Mouse (Mus musculus): Measurements from ENCODE around the gene Elf4. TPM values are rescaled to one million over a fixed set of nuclear protein-coding genes. Genes with fewer than 3 reads are reported as not detected.

Elf4 gene
- polyA plus RNA-seq, 1 experiment from 2014 or later, result 9.3 TPM

GRCm38 (mm10) chrX:48383643-48384042 lies 79.3 kb downstream of the Elf4 start:
- no peak overlapping the region for H3K4me2 ChIP-seq (ENCODE audit: low read depth, low read length)
- H3K4me1 ChIP-seq (ENCODE audit: control insufficient read depth, insufficient read depth, low read length), result no peaks in the 10 kb centered on the region
- H3K27ac ChIP-seq (ENCODE audit: low read length), result no peak overlapping the region
- H3K27me3 ChIP-seq (ENCODE audit: control insufficient read depth, insufficient read depth, low read length), result no peaks in the 10 kb centered on the region
- H3K9ac ChIP-seq (ENCODE audit: low read length), result no peak overlapping the region
- WGBS, result 45% methylated on average over 7 of the region's 7 CpGs
- no peak for ATAC-seq (ENCODE audit: insufficient read depth, low FRiP score)
- H3K9me3 ChIP-seq (replicated peaks; ENCODE audit: control insufficient read depth, low read length), result no peaks in the 10 kb centered on the region
- no peak overlapping the region for H3K4me3 ChIP-seq (replicated peaks; ENCODE audit: low read length)
- no peaks in the 10 kb centered on the region for H3K36me3 ChIP-seq (ENCODE audit: control insufficient read depth, insufficient read depth, low read length)

GRCm38 (mm10) chrX:48367841-48368240 lies 95.1 kb downstream of the Elf4 start:
- Histone ChIP-seq H3K27ac (ENCODE audit: low read length) (no peak overlapping the region), H3K9me3 (replicated peaks; ENCODE audit: control insufficient read depth, low read length) (no peaks in the 10 kb centered on the region), H3K4me1 (ENCODE audit: control insufficient read depth, insufficient read depth, low read length) (peaks cover 12% of the 10 kb centered on the region), H3K4me3 (replicated peaks; ENCODE audit: low read length) (no peak overlapping the region), H3K4me2 (ENCODE audit: low read depth, low read length) (no peak overlapping the region), H3K9ac (ENCODE audit: low read length) (no peak overlapping the region), H3K36me3 (ENCODE audit: control insufficient read depth, insufficient read depth, low read length) (no peaks in the 10 kb centered on the region; the same call in 1 of the 2 replicates), H3K27me3 (ENCODE audit: control insufficient read depth, insufficient read depth, low read length) (no peaks in the 10 kb centered on the region)
- 95% methylated on average over 9 of the region's 9 CpGs for WGBS
- ATAC-seq (ENCODE audit: insufficient read depth, low FRiP score), result no peak

- Histone ChIP-seq H3K9ac (ENCODE audit: low read length) (no peak overlapping the region), H3K36me3 (ENCODE audit: control insufficient read depth, insufficient read depth, low read length) (no peaks in the 10 kb centered on the region), H3K4me2 (ENCODE audit: low read depth, low read length) (no peak overlapping the region), H3K27ac (ENCODE audit: low read length) (no peak overlapping the region; the same call in 1 of the 2 replicates), H3K4me1 (ENCODE audit: control insufficient read depth, insufficient read depth, low read length) (peaks cover 12% of the 10 kb centered on the region), H3K9me3 (replicated peaks; ENCODE audit: control insufficient read depth, low read length) (no peaks in the 10 kb centered on the region), H3K4me3 (replicated peaks; ENCODE audit: low read length) (no peak overlapping the region), H3K27me3 (ENCODE audit: control insufficient read depth, insufficient read depth, low read length) (no peaks in the 10 kb centered on the region)
- 48% methylated on average over 15 of the region's 15 CpGs for WGBS
- no peak for ATAC-seq (ENCODE audit: insufficient read depth, low FRiP score)
Observed at GRCm38 (mm10) chrX:48365836-48366577, 96.9 kb downstream of the Elf4 start.

Other genes with a start within 250 kb of the Elf4 start
- gene Utp14a, start 206.3 kb downstream of the Elf4 start, polyA plus RNA-seq (2015; fragmentation: Nextera tagmentation; extraction: Ambion mirVana), result 15.2 and 17.0 TPM in 2 replicates
- gene Bcorl1, start 121.8 kb downstream of the Elf4 start, polyA plus RNA-seq (2015; fragmentation: Nextera tagmentation; extraction: Ambion mirVana), result 5.2 TPM in 2 replicates
- gene Aifm1, start 50.4 kb upstream of the Elf4 start, polyA plus RNA-seq (2015; fragmentation: Nextera tagmentation; extraction: Ambion mirVana), result 78.0 and 81.0 TPM in 2 replicates
- 5.3 and 5.9 TPM in 2 replicates for gene Rab33a, start 56.2 kb upstream of the Elf4 start, polyA plus RNA-seq (2015; fragmentation: Nextera tagmentation; extraction: Ambion mirVana)
- 7.8 and 8.6 TPM in 2 replicates for gene Zfp280c, start 131.4 kb upstream of the Elf4 start, polyA plus RNA-seq (2015; fragmentation: Nextera tagmentation; extraction: Ambion mirVana)
- gene Slc25a14, start 160.3 kb upstream of the Elf4 start, polyA plus RNA-seq (2015; fragmentation: Nextera tagmentation; extraction: Ambion mirVana), result 11.8 and 14.3 TPM in 2 replicates
- gene Gpr119, start 211.3 kb upstream of the Elf4 start, polyA plus RNA-seq (2015; fragmentation: Nextera tagmentation; extraction: Ambion mirVana), result 0.14 TPM in 1 of 2 replicates, not detected in the other
- 14.7 and 14.9 TPM in 2 replicates for gene Rbmx2, start 231.9 kb upstream of the Elf4 start, polyA plus RNA-seq (2015; fragmentation: Nextera tagmentation; extraction: Ambion mirVana)

Measured in stomach, embryonic 16.5 days (tissue).